Mouse (Mus musculus) mesoderm, embryonic 11.5 days (tissue): ENCODE data around the gene Ddx25.

Experiments
- DNase-seq: peaks from one replicate; pipeline ENCODE4 v3.0.0-alpha.2; 2012; ENCODE audit warnings: low read depth, low spot score

Gene Ddx25

DNA sequence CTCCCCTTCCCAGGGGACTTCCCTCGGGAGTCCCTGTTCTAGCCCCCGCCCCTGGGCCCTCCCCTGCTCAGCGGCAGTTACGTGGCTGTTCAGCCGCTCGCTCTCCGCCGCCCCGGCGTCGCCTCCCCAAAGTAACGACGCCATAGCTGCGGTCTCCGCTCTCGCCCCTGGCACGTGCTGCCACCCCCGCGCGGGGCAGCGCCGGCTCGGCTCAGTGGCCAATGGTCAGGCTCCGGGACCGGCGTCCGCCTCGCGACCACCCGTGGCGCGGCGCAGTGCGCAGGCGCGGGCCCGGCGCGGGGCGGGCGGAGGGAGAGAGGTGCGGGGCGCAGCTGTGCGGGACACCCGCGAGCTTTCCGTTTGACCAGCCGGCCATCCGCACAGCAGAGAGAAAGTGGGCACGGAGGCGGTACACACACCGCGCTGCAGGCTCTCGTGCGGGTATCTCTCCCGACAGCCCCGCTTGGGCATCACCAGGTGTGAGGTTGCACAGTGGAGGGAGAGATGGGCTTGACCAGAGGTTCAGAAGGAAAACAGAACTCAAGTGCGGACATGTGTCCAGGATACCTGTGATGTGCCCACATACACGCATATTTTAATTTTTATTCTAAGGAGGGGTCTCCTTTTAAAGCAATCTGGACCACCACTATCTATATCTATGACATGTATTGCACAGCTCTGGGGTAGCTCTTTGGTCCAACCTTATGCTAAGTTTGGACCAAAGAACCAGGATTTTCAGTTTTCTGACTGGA lies at the start of gene Ddx25, which contains the start of gene Pus3:
TSS of gene Ddx25 (minus strand) at position 272 of the 752 bp plus-strand sequence.
TSS of gene Pus3 (plus strand) at position 339 of the 752 bp plus-strand sequence.
- peak; percentile 78 for DNase-seq

DNA sequence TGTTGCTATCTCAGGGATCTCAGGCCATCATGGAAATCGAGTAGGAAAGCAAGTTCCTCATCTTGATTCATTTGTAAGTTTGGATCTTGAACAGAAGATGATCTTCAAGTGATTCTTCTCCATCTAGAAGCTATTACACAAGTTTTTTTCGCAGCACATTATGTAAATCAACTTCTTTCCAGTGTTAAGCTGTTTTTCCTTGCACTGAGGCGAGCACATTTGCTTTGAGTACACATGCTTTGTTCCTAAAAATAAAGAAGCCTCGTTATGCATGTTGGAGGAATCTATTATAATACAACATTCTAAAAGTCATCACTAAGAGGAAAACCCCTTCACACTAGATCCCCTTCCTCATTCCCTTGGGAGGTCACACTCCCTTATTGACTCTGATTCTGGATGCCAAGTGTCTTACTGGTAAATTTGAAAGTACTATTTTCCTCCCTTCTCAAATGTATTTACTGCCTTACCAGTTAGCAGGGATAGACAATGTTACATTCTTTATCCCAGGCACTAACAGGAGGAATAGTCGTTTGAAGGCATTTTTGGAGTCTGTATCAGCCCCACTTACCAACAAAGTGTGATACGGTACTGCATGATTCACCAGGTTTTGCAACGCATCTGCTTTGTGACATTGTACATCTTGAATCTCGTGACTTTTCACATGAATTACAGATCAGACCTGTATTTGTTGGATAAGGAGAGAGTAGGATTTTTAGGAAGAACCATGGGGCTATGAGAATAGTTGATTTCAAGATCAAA lies 49.5 kb upstream of the Ddx25 start:
- no peak for DNase-seq

DNA sequence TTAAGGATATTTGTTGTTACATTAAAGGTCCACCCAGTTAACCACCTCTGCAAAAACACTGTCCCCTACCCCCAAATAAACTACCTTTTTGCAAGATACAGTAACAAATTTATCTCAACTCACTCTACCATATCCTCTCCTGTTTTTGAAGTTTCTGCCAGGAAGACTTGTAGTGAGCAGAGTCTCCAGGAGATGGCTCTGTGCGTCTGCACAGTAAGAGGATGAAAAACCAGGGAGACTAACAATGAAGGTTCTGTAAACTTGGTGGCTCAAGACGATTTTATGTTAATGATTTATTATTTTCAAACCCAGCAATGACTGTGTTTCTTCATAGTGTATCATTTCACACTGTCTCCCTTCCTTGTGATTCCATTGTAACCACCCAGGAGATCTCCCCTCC lies 34.6 kb upstream of the Ddx25 start:
- peak; percentile 33 for DNase-seq

DNA sequence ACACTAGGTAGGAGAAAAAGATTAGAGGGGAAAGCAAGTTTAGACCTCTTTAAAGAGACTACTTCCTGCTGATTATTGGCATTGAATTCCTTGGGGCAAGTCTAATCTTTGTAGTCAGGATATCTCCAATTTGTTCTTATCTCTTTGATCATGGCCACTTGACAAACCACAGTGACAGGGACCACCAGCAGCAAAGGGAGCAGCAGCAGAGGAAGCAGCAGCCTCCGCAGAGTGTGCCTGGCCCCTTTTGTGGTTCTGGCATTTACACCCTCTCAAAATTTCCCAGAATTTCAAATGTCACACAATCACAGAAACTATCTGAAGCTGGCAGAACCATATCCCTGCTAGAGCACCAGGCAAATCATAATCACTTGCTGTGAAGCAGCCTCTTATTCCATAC lies 29.3 kb upstream of the Ddx25 start:
- no peak for DNase-seq

DNA sequence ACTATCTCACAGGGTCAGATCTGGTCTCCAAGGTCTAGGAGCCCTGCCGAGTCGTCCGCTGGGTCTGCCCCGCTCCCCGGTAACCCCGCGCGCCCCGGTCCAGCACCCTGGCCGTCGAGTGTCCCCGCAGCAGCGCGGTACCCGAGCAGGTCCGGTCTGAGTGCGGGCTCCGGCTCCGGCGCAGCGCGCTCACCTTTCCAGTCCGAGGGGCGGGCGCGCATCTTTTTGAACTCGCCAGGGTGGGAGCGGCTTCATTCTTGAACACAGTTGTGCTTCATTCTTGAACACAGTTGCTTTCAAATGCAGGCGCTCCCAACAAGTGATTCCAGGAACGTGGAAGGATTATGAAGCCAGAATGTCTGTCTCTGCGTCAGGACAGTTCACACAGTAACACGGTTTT lies 16.1 kb upstream of the Ddx25 start:
- DNase-seq = no peak

DNA sequence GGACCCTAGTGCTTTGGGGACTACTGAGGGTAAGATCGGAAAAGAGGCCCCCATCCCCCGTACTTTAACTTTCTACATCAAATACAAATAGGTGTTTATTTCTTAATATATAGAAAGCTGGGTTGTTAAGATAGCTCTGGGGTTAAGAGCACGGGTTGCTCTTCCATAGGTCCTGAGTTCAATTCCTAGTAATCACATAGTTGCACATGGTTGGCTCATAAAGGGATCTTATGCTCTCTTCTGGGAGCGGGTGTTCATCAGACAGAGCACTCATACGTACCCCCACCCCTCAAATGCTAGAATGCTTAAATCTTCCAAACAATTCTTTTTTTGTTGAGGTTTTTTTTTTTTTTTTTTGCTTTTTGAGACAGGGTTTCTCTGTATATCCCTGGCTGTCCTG lies 12.3 kb upstream of the Ddx25 start:
- no peak for DNase-seq

DNA sequence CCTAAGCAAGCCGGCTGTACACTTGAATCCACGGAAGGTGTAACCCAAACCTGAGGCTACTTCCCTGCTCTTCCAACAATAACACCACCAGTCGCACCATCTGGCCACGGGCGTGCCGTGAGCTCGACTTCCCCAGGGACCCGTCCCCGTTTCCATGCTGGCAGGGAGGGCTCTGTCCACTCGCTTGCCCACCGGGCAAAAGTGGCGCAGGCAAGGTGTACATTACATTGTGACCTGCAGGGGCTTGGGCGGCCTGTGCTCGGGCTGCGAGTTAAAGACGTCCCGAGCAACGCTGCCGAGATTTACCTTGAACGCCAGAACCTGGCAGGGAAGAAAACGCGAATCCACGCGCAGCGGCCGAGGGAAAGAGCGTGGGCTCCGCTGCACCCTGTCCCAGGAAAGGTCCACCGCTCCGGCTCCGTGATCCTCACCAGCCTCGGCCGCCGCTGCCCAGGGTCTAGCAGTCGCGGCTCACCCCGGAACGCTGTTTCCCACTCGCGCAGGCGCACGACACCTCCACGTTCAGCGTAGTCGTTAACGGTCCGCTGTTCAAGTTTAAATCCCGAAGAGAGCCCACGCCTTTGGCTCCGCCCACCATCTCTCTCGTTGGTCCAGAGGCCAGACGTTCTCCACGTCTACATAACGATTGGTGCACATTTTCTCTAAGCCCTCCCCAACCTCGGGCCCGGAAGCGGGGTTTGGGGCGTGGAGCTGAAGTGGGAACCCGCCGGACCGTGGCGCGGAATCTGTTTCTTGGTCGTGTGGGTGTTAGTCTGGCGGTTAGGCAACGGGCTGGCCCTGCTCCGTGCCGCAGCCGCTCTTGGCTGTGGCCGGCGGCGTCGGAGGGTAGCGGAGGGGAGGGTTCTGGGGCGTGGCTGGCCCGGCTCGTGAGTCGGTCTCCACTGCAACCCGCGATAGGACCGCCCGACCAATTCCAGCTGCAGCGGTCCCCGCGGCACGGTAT lies 11.5 kb upstream of the Ddx25 start, which contains the start of the genes Pate2 and Hyls1:
TSS of gene Pate2 (plus strand) at position 714 of the 964 bp plus-strand sequence.
TSS of gene Hyls1 (minus strand) at position 828 of the 964 bp plus-strand sequence.
- peak; percentile 97 for DNase-seq

DNA sequence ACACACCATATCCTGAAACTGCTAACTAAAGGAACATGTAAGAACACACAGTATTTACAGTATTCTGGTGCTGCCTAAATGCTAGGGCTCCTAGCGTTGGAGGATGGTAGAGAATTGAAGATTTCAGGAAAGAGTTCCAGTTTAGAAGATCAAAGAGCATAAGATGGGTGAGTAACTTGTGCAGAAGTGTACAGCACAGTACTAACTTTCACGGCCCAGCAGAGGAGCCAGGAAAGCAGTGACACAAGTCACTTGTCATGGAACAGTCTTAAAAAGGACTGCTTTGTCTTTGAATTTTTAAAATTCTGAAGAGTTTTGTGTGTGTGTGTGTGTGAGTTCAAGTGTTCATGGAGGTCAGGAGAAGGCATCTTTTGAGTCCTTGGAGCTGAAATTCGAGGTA lies 9.7 kb upstream of the Ddx25 start:
- DNase-seq = no peak

DNA sequence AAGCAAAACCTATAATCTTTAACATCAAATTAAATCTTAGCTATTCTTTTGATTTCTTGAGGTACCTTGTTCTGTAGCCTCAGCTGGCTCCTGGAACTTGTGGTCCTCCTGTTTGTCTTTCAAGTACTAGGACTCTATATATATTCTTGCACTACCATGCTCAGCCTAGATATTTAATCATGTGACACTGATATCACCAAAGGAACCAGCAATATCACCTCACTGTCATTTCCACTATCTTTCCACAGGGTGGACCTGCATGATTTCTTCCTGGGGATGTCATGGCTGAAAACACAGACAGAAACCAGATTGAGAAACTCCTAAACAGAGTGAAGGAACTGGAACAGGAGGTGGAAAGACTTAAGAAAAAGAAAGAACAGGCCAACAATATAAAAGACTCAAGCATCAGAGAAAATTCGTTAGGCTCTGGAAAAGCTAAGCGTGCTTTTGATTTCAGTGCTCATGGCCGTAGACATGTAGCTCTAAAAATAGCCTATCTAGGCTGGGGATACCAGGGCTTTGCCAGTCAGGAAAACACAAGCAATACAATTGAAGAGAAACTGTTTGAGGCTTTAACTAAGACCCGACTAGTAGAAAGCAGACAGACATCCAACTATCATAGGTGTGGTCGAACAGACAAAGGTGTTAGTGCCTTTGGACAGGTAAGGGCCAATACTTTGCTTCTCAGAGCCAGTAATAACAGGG lies 6.4 kb upstream of the Ddx25 start:
- DNase-seq = no peak

DNA sequence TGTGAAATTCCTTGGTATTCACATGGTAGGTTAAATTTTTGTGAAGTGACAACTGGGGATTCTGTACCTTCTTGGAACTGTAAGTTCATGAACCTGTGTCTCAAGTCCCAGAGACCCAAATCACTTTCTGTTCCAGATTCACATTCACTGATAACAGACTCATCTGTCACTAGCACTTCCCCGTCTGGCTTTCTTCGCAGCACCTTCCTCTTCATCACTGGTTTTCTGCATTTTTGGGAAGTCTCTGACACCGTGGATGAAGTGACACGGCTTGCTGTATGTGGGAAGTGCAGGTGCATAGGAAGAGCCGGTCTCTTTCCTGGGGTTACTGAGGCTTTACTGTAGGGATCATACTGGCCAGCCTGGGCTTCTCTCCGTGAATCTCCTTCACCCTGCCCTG lies 3.3 kb upstream of the Ddx25 start:
- DNase-seq = no peak

DNA sequence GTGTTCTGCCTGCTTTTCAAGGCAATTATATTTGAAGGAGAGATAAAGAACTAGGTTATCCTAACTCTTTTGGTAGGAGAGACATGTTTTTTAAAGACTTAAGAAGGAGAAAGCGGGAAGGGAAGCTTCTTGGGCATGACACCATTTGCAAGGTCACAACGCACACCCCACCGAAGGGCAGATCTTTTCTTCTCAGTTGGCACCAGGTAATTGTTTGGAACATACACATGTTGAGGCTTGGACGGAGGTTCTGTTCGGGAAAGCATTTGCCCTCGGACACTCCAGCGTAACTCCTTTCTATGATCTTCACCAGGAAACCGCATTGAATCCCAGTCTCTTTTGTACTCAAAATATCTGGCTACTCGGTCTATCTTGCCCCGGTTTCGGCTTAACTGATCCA lies 2.7 kb upstream of the Ddx25 start:
- no peak for DNase-seq

DNA sequence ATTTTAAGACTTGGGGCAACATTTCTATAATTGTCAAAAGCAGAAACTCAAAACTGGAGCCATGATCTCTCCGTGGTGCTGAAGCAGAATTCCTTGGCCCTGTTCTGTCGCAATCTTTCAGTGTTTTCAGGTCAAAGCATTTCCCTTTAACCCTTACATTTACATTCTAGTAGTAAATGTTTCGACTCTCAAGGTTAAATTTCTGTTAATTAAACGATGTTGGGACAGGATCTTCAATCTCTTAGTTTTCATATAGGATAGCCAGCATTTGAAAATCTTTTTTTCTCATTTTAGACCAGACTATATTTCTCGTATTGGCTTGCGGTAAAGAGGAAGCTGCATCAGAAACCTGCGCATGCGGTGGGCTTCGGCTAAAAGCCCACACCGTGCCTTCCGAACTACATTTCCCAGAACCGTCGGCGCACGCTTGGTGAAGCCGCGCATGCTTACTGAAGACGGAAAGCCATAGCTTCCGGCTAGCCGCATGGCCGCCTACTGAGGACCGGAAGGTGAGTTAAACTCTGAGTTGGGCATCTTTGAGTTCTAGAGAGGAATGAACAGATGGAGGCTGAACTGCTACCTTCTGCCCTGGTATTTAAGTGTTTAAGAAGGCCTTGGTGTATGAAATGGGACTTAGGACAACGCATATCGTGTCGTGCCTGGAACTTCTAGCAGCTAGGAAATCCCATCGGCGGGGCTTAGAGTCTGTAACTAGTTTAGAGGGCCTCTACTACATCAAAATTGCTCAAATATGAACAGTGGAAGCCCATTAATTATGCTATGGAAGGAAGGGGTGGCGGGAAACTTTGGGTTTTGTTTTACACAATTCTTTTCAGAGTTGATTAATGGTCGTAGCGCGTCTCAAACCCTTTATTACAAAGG lies 922 bp upstream of the Ddx25 start:
- DNase-seq = peak; percentile 95

DNA sequence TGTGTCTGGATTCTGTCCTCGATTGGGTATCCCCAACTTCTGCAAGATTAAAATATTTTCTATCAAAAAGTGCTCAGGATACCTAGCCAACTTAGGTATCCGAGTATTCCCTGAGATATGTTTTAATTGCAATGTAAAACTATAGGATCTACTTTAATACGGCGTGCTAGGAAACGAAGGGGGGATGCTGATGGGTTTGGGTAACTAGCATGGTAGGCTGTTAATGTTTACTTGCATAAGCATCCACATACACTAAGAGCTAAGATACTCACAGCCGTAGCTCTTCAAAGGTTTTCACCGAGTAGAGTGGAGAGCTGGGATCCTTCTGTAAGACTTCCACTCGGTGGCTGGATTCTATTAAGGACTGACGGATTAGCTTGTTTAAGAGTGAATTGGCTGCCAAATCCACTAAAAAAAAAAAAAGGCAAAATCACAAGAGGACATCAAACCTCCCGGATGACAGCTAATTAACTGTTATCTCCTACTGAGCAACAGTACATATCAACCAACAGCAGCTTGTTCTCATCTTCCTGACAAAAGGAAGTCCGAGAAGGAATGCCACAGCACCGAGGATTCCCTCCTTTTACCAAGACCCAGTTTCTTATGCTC lies 1.7 kb downstream of the Ddx25 start:
- DNase-seq = no peak

DNA sequence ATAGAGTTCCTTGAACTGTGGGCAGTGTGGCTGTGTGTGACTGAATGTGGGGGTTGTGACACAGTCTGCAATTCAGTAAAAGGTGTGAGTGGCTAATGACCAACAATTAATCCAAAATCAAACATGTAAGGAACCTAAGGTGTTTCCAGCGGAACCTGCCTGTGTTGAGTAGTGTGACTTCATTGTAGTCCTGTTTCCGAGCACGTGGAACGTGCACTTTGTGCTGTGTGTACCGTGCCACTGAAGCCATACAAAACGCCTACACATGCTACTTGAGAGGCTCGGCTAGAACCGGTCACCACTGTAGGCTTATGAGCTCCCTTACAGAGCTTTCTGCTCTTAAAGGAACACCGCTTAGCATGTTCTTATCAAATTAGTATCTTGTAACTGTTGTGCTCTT lies 9.9 kb downstream of the Ddx25 start:
- no peak for DNase-seq

DNA sequence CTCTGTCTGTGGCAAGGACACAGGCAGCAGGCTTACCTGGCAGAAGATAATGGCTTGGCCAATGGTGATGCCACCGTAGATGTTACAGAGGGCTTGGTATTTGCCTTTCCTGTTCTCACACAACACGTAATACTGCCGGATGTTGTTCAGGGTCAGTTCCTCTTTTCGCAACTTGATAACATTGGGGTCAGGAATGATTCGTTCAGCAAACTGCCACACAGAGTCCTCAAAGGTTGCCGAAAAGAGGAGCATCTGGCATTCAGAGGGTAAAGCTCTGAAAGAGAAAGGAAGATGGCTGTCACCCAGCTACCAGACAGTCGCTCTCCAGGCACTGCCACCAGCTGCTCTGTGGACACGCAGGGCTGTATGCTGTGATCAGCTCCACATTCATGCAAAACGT lies 11.6 kb downstream of the Ddx25 start:
- DNase-seq = no peak

DNA sequence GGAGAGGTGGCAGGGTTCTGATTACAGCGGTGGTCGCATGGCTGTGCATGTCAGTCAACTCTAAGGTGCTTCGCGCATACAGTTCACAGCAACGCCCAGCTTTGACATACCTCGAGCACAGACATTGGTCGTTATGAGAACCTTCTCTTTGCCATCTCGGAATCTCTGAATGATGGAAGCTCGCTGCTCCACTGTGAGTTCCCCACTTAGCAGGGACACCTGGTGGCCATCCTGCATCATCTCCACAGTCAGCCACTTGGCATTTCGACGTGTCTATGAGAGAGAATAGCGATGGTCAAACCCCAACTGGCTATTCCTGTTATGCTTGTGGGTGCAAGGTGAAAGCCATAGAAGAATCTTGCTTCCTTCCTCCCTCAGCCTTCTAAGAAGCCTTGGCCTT lies 12.6 kb downstream of the Ddx25 start:
- no peak for DNase-seq

DNA sequence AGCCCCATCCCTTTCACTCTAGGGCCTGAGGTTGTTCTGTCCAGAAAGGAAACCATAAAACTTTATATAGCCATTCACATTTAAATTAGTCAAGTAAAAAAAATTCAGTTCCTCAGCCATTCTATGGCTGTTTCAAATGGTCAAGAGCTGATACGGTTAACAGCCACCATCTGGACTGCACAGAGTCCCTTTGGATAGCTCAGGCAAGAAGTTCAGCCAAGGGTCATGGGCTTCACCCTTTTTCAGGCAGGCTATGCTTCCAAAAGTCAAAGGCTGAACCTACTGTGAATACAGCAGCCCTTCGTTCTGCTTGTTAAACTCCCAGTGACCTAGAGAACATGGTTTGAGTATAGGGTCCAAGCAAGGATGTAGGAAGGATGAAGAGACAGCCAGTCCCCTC lies 13.7 kb downstream of the Ddx25 start:
- no peak for DNase-seq

DNA sequence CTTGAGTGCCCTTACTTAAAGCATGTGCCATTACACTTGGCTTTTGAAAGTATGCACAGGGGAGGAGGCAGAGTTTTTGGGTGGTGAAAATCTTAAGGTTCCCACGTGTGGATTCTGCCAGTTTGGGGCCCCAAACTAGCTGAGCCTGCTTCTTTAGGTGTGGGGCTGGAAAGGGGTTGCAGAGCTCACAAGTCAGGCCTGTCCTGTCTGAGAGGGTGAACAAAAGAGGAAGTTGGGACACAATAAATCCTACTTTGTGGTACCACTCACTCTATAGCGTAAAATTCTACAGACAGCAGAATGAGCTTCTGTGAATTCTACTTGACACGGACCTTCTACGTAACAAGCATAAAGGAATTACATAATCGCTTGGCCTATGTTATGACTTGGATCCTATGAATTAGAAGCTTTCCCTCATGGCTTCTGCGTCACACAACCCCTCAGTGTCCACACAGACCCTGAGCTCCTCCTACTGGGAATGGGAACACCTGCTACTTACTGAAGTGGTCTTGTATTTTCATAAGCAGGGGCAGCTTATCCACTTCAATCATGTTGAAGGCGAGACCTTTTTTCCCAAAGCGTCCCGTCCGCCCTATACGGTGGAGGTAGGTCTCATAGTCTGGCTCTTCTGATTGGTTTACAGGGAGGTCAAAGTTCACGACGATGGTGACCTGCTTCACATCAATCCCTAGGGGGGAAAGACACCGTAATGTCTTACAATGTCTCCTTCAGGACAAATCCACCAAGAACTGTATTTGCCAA lies 15.0 kb downstream of the Ddx25 start:
- DNase-seq = no peak

DNA sequence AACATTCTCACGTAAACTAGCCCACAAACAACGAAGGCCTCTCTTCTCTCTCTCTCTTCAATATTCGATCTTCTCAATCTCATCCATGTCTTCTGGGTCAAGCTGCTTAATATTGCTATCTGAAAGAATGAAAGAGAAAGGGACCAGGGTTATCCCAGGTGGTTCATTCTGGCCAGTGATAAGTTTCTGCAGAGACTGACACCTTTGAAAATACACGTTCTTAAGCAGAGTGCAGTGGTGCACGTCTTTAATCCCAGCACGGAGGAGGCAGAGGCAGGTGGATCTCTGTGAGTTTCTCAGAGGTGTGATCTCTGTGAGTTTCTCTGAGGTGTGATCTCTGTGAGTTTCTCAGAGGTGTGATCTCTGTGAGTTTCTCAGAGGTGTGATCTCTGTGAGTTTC lies 16.4 kb downstream of the Ddx25 start:
- DNase-seq = no peak
